Mouse (Mus musculus): ENCODE data around the gene Dusp5. TPM values are rescaled to one million over a fixed set of nuclear protein-coding genes. Genes with fewer than 3 reads are reported as not detected.
"Not testable (repeated sequence)": the region's sequence is repeated elsewhere in the genome, so short reads cannot be mapped to it uniquely, and the experiment has no call there.

Gene Dusp5
- polyA plus RNA-seq, 1 experiment from 2014 or later: 2.9 TPM

- 80% methylated on average over 12 of the region's 12 CpGs for WGBS
- Histone ChIP-seq H3K4me1 (0 out of 2 replicates have a peak, but pooled peaks cover 5% of the 10 kb centered on the region), H3K27me3 (no peaks in the 10 kb centered on the region), H3K36me3 (no peaks in the 10 kb centered on the region), H3K4me3 (no peak overlapping the region), H3K9ac (replicated peaks) (no peak overlapping the region), H3K9me3 (no peaks in the 10 kb centered on the region), H3K4me2 (replicated peaks) (no peak overlapping the region), H3K27ac (replicated peaks) (no peak overlapping the region)
- ATAC-seq (replicated peaks): no peak
Observed at GRCm38 (mm10) chr19:53572607-53573006, 43.7 kb downstream of the Dusp5 start.

- Histone ChIP-seq H3K9ac (replicated peaks) (no peak overlapping the region), H3K27me3 (no peaks in the 10 kb centered on the region), H3K9me3 (no peaks in the 10 kb centered on the region), H3K27ac (replicated peaks) (no peak overlapping the region), H3K4me3 (no peak overlapping the region), H3K36me3 (no peaks in the 10 kb centered on the region), H3K4me1 (no peaks in the 10 kb centered on the region), H3K4me2 (replicated peaks) (no peak overlapping the region)
- WGBS: 78% methylated on average over 3 of the region's 3 CpGs
- ATAC-seq (replicated peaks): no peak
Observed at GRCm38 (mm10) chr19:53573151-53573550, 44.2 kb downstream of the Dusp5 start.

GRCm38 (mm10) chr19:53574131-53574530 lies 45.2 kb downstream of the Dusp5 start:
- H3K4me3 ChIP-seq: no peak overlapping the region
- no peak overlapping the region for H3K4me2 ChIP-seq (replicated peaks)
- H3K9ac ChIP-seq (replicated peaks): no peak overlapping the region
- ATAC-seq (replicated peaks): no peak
- H3K4me1 ChIP-seq: no peaks in the 10 kb centered on the region
- WGBS: 37% methylated on average over 8 of the region's 8 CpGs
- no peaks in the 10 kb centered on the region for H3K27me3 ChIP-seq
- no peak overlapping the region for H3K27ac ChIP-seq (replicated peaks)
- H3K9me3 ChIP-seq: no peaks in the 10 kb centered on the region
- no peaks in the 10 kb centered on the region for H3K36me3 ChIP-seq

- Histone ChIP-seq H3K9me3 (no peaks in the 10 kb centered on the region), H3K4me1 (no peaks in the 10 kb centered on the region), H3K4me3 (no peak overlapping the region), H3K27ac (replicated peaks) (no peak overlapping the region), H3K36me3 (no peaks in the 10 kb centered on the region), H3K27me3 (no peaks in the 10 kb centered on the region), H3K4me2 (replicated peaks) (no peak overlapping the region), H3K9ac (replicated peaks) (no peak overlapping the region)
- 89% methylated on average over 7 of the region's 7 CpGs for WGBS
- ATAC-seq (replicated peaks): no peak
Observed at GRCm38 (mm10) chr19:53574546-53574945, 45.6 kb downstream of the Dusp5 start.

- ATAC-seq (replicated peaks): no peak
- Histone ChIP-seq H3K9ac (replicated peaks) (no peak overlapping the region), H3K27me3 (no peaks in the 10 kb centered on the region), H3K4me3 (no peak overlapping the region), H3K27ac (replicated peaks) (no peak overlapping the region), H3K36me3 (no peaks in the 10 kb centered on the region), H3K4me2 (replicated peaks) (no peak overlapping the region), H3K9me3 (no peaks in the 10 kb centered on the region), H3K4me1 (no peaks in the 10 kb centered on the region)
- 88% methylated on average over 4 of the region's 4 CpGs for WGBS
Observed at GRCm38 (mm10) chr19:53575296-53576010, 46.5 kb downstream of the Dusp5 start.

- Histone ChIP-seq H3K27me3 (no peaks in the 10 kb centered on the region), H3K4me3 (no peak overlapping the region), H3K4me1 (no peaks in the 10 kb centered on the region), H3K9me3 (no peaks in the 10 kb centered on the region), H3K27ac (replicated peaks) (no peak overlapping the region), H3K4me2 (replicated peaks) (no peak overlapping the region), H3K9ac (replicated peaks) (no peak overlapping the region), H3K36me3 (no peaks in the 10 kb centered on the region)
- no peak for ATAC-seq (replicated peaks)
- 88% methylated on average over 7 of the region's 7 CpGs for WGBS
Observed at GRCm38 (mm10) chr19:53576061-53576460, 47.2 kb downstream of the Dusp5 start.

GRCm38 (mm10) chr19:53577025-53577800 lies 48.3 kb downstream of the Dusp5 start:
- Histone ChIP-seq H3K4me1 (no peaks in the 10 kb centered on the region), H3K9me3 (no peaks in the 10 kb centered on the region)
- 42% methylated on average over 11 of the region's 11 CpGs for WGBS

GRCm38 (mm10) chr19:53578597-53579252 lies 49.8 kb downstream of the Dusp5 start:
- no peaks in the 10 kb centered on the region for H3K27me3 ChIP-seq
- H3K36me3 ChIP-seq: no peaks in the 10 kb centered on the region
- H3K4me1 ChIP-seq: no peaks in the 10 kb centered on the region
- no peak overlapping the region for H3K9ac ChIP-seq (replicated peaks)
- no peaks in the 10 kb centered on the region for H3K9me3 ChIP-seq
- 15% methylated on average over 8 of the region's 8 CpGs for WGBS
- H3K4me3 ChIP-seq: no peak overlapping the region
- no peak overlapping the region for H3K27ac ChIP-seq (replicated peaks)
- peak; percentile 84 for ATAC-seq (replicated peaks)
- H3K4me2 ChIP-seq (replicated peaks): no peak overlapping the region

More at GRCm38 (mm10) chr19:53577025-53577800, 48.3 kb downstream of the Dusp5 start:
- ATAC-seq (replicated peaks): no peak
- Histone ChIP-seq H3K9ac (replicated peaks) (no peak overlapping the region), H3K4me3 (no peak overlapping the region), H3K27ac (replicated peaks) (no peak overlapping the region), H3K4me2 (replicated peaks) (no peak overlapping the region), H3K27me3 (no peaks in the 10 kb centered on the region), H3K36me3 (no peaks in the 10 kb centered on the region)

GRCm38 (mm10) chr19:53580271-53580670 lies 51.4 kb downstream of the Dusp5 start:
- WGBS: 91% methylated on average over 8 of the region's 8 CpGs
- H3K9me3 ChIP-seq; H3K9ac ChIP-seq (replicated peaks); H3K4me1 ChIP-seq; H3K27ac ChIP-seq (replicated peaks); H3K36me3 ChIP-seq; H3K4me2 ChIP-seq (replicated peaks); H3K27me3 ChIP-seq; H3K4me3 ChIP-seq; ATAC-seq (replicated peaks): not testable (repeated sequence)

- not testable (repeated sequence) for H3K36me3 ChIP-seq; H3K4me2 ChIP-seq (replicated peaks); H3K27ac ChIP-seq (replicated peaks); ATAC-seq (replicated peaks); H3K27me3 ChIP-seq; H3K4me1 ChIP-seq; H3K9ac ChIP-seq (replicated peaks); H3K9me3 ChIP-seq; H3K4me3 ChIP-seq
- 85% methylated on average over 3 of the region's 3 CpGs for WGBS
Observed at GRCm38 (mm10) chr19:53587686-53588085, 58.8 kb downstream of the Dusp5 start.

- 99% methylated on average over 7 of the region's 7 CpGs for WGBS
- not testable (repeated sequence) for H3K36me3 ChIP-seq; H3K9ac ChIP-seq (replicated peaks); H3K4me2 ChIP-seq (replicated peaks); H3K4me3 ChIP-seq; H3K4me1 ChIP-seq; H3K27me3 ChIP-seq; H3K9me3 ChIP-seq; H3K27ac ChIP-seq (replicated peaks); ATAC-seq (replicated peaks)
Observed at GRCm38 (mm10) chr19:53588968-53589367, 60.1 kb downstream of the Dusp5 start, which contains the start of gene Nutf2-ps1. Gene Nutf2-ps1 (minus strand): TSS chr19:53589068.

All from forebrain, embryonic 15.5 days (tissue).